Mouse (Mus musculus): ENCODE measurements at regions not wholly inside any gene's neighbourhood (a gene's known extent, or its start where the extent isn't known, plus 50 kb on each side); places are given as distances from the start of the nearest gene placed in this dataset.

GRCm38 (mm10) chr1:89392711-89393110 lies 61.9 kb upstream of the Agap1 start:
- DNase-seq = no peak

- no peak for DNase-seq
Observed at GRCm38 (mm10) chr1:89394471-89394870, 60.1 kb upstream of the Agap1 start.

DNA sequence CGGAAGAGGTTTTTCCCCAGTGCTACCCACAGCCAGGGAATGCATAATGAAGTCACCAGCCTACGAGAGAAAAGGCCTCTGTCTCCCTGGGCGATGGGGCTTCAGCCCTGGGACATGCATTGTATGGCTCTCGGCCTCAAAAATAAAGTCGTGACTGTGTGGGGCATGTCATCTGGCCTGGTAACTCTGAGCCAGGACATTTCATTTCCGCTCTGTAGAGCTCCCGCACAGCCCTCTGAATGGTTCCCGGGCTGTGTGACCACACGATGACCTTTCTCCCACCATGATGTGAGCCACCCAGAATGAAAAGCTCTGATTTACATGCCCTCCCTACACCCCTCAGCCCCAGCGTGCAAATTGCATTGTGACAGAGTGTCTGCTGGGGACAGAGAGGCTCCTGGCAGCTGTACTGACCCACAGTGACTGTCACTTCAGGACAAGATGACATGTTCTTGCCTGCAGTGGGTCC lies 53.8 kb upstream of the Agap1 start:
- no peak for DNase-seq

DNA sequence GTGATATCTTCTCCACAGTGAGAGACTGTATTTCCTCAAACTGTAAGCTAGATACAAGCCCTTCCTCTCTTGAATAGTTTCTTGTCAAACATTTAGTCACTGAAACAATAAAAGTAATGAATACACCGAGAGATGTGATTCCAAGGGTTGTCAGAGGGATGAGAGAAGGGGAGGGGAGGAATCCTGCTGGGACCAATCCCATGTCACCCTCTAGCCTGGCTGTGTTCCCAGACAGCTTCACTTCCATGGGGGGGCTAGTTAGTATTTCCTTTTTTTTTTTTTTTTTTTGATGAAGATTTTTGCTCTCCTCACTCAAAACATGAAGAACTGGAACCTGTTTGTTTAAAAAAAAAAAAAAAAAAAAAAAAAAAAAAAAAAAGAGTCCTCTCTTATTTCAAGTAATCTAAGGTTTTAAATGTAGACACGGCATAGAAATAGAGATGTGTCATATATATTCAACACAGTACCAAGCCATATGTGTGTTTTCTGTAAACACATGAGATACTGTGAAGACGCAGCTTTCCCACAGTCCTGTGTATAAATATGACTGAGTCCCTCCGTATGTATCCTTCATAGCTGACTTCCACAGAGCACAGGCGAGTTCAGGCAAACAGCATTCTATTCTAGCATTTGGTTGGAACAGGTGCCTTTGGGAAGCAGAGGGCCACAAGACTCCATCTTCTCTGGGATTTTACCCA lies 51.9 kb upstream of the Agap1 start:
- DNase-seq = no peak

DNA sequence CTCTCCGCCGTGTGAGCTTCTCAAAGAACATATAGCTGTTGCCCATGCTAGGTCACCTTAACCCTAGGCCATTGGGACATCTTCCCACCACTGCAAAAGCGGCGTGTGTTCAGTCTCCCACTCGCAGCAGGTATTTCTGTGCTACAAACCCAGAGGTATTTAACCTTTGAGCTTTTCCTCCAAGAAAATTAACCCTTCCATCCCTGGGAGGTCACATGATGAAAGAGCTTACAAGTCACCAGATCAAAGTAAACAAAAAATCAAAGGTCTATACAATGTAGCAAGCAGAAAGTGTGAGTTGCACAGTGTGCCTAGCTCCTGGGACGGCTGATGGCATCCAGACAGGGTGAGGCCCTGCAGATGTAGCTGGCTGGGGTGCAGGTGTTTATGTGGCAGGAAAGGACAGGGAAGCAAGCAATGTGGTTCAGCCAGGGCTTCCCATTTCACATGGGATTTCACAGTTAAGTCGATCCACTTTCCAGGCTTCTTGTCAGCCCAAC lies 51.0 kb upstream of the Agap1 start:
- no peak for DNase-seq
